Mouse (Mus musculus): Measurements from ENCODE around the gene Ston2.

DNA sequence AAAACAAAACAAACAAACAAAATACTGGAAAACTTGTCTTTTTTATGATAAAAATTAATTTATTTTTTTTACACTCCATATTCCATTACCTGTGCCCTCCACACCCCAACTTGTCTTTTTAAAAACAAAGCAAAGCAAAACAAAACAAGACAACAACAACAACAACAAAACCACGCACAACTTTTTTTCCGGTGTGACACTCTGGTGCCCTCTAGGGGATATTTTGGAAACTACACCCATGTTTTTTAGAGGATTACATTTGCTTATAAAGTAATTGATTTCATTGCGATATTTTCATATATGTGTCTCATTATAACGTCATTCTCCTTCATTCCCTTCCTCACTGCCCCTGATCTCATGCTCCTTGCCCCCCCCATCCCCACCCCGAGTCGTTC lies 11.2 kb upstream of the Ston2 start:
- TF ChIP-seq POLR2A (IDR thresholded peaks at IDR 0.05; ENCODE audit: borderline replicate concordance, control insufficient read depth, low read depth, low read length) (no peak), CTCF (IDR thresholded peaks at IDR 0.05; ENCODE audit: control insufficient read depth, insufficient read depth, low read length) (0 out of 2 replicates have a peak, but pooled peaks have one; percentile 8)

Measured in bone marrow, adult 2 months (tissue).